Mouse (Mus musculus): ENCODE results near the gene Nectin2. TPM values are rescaled to one million over a fixed set of nuclear protein-coding genes. Genes with fewer than 3 reads are reported as not detected.
"Not testable (repeated sequence)": the region's sequence is repeated elsewhere in the genome, so short reads cannot be mapped to it uniquely, and the experiment has no call there.

Nectin2 gene
- polyA plus RNA-seq, 1 experiment from 2014 or later, result 106 TPM

DNA sequence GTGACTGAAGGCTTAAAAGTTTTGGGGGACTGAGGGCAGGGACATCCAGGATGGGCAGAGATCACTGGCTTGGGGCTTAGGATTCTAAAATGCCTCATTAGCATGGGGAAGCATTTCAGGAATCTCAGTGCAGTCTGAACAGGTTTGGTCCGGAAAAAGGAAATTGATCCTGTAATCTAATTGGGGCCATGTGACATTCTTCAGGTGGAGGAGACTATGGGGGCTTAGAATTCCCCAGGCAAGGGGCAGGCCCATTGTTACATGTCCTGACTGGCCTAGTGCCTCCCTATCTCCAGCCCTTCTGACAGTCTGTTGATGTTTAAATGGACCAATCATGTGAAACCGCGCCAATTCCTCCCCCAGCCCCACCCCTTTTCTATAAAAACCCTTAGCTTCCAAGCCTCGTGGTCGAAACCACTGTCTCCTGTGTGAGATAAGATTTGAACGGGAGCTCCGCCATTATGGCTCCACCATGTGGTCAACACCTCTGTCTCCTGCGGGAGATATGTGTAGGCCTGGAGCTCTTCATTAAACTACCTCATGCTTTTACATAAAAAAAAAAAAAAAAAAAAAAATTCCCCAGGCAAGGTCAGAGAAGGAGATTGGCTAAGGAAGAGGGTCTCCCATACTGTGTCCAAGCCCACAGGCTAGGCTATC, 63.2 kb downstream of the Nectin2 start:
- not testable (repeated sequence) for H3K36me3 ChIP-seq (ENCODE audit: control insufficient read depth, insufficient read depth, low read length); H3K4me2 ChIP-seq (replicated peaks; ENCODE audit: low read depth, low read length)

DNA sequence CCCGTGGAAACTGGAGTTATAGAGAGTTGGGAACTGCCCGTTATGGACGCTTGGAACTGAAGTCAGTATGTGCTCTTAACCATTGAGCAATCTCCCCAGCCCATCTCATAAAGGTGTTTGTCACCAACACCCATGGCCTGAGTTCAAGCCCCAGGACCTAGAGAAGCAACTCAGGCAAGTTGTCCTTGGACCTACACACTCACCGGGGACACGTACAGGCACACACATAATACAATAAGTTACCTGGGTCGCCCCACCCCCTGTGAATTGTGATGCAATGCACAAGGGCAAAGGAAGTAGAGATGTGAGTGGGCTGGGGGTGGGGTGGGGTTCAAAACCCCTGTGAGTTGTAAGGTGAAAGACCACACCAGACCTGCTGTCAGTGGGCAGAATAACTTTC, 63.8 kb downstream of the Nectin2 start:
- no peaks in the 10 kb centered on the region for H3K36me3 ChIP-seq (ENCODE audit: control insufficient read depth, insufficient read depth, low read length)
- WGBS, result 82% methylated on average over 6 of the region's 6 CpGs

More for the DNA sequence above, 63.2 kb downstream of the Nectin2 start:
- not testable (repeated sequence) for H3K27ac ChIP-seq (ENCODE audit: low read length); H3K9me3 ChIP-seq (ENCODE audit: control insufficient read depth, low read depth, low read length); H3K4me1 ChIP-seq (ENCODE audit: control insufficient read depth, insufficient read depth, low read length); ATAC-seq (ENCODE audit: insufficient number of reproducible peaks, insufficient read depth, low FRiP score, low read depth); H3K27me3 ChIP-seq (ENCODE audit: control insufficient read depth, insufficient read depth, low read length); H3K4me3 ChIP-seq (ENCODE audit: low read depth, low read length); H3K9ac ChIP-seq (replicated peaks; ENCODE audit: low read depth, low read length)
- 66% methylated on average over 8 of the region's 8 CpGs for WGBS

DNA sequence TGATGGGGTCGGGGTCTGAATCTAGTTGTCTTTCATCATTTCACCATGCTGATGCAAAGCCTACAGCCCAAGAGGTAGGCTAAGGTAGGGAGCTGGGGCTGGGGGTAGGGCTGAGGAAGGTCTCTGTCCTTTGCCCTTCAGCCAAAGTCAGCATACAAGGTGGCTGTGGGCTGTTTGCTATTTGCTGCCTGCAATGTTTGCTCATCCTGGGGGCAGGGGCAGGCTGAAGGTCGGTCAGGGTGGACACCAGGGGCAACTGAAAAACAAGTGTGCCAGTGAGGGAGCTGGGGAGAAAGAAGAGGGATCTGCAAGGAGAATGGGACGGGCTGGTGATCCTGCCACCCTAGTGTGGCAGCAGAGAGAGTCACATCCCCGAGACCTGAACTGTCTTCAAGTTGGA, 64.9 kb downstream of the Nectin2 start:
- Histone ChIP-seq H3K36me3 (ENCODE audit: control insufficient read depth, insufficient read depth, low read length) (no peaks in the 10 kb centered on the region), H3K27ac (ENCODE audit: low read length) (no peak overlapping the region), H3K4me2 (replicated peaks; ENCODE audit: low read depth, low read length) (no peak overlapping the region), H3K4me3 (ENCODE audit: low read depth, low read length) (no peak overlapping the region), H3K27me3 (ENCODE audit: control insufficient read depth, insufficient read depth, low read length) (no peaks in the 10 kb centered on the region), H3K4me1 (ENCODE audit: control insufficient read depth, insufficient read depth, low read length) (no peaks in the 10 kb centered on the region), H3K9ac (replicated peaks; ENCODE audit: low read depth, low read length) (no peak overlapping the region), H3K9me3 (ENCODE audit: control insufficient read depth, low read depth, low read length) (no peaks in the 10 kb centered on the region)
- no peak for ATAC-seq (ENCODE audit: insufficient number of reproducible peaks, insufficient read depth, low FRiP score, low read depth)
- WGBS, result 45% methylated on average over 4 of the region's 4 CpGs

More for the DNA sequence above, 63.8 kb downstream of the Nectin2 start:
- Histone ChIP-seq H3K27me3 (ENCODE audit: control insufficient read depth, insufficient read depth, low read length) (no peaks in the 10 kb centered on the region), H3K9ac (replicated peaks; ENCODE audit: low read depth, low read length) (no peak overlapping the region), H3K4me1 (ENCODE audit: control insufficient read depth, insufficient read depth, low read length) (no peaks in the 10 kb centered on the region), H3K9me3 (ENCODE audit: control insufficient read depth, low read depth, low read length) (no peaks in the 10 kb centered on the region), H3K4me2 (replicated peaks; ENCODE audit: low read depth, low read length) (no peak overlapping the region), H3K27ac (ENCODE audit: low read length) (no peak overlapping the region), H3K4me3 (ENCODE audit: low read depth, low read length) (no peak overlapping the region)
- no peak for ATAC-seq (ENCODE audit: insufficient number of reproducible peaks, insufficient read depth, low FRiP score, low read depth)

GRCm38 (mm10) chr7:19683771-19684201, 66.5 kb downstream of the Nectin2 start:
- Histone ChIP-seq H3K27ac (ENCODE audit: low read length) (no peak overlapping the region), H3K4me3 (ENCODE audit: low read depth, low read length) (no peak overlapping the region), H3K9ac (replicated peaks; ENCODE audit: low read depth, low read length) (no peak overlapping the region), H3K4me2 (replicated peaks; ENCODE audit: low read depth, low read length) (no peak overlapping the region), H3K27me3 (ENCODE audit: control insufficient read depth, insufficient read depth, low read length) (no peaks in the 10 kb centered on the region), H3K4me1 (ENCODE audit: control insufficient read depth, insufficient read depth, low read length) (no peaks in the 10 kb centered on the region), H3K9me3 (ENCODE audit: control insufficient read depth, low read depth, low read length) (no peaks in the 10 kb centered on the region), H3K36me3 (ENCODE audit: control insufficient read depth, insufficient read depth, low read length) (no peaks in the 10 kb centered on the region)
- no peak for ATAC-seq (ENCODE audit: insufficient number of reproducible peaks, insufficient read depth, low FRiP score, low read depth)
- 88% methylated on average over 6 of the region's 6 CpGs for WGBS

GRCm38 (mm10) chr7:19682979-19683378, 67.3 kb downstream of the Nectin2 start:
- H3K9ac ChIP-seq (replicated peaks; ENCODE audit: low read depth, low read length), result no peak overlapping the region
- 75% methylated on average over 3 of the region's 3 CpGs for WGBS
- H3K36me3 ChIP-seq (ENCODE audit: control insufficient read depth, insufficient read depth, low read length), result no peaks in the 10 kb centered on the region
- H3K4me3 ChIP-seq (ENCODE audit: low read depth, low read length), result no peak overlapping the region
- ATAC-seq (ENCODE audit: insufficient number of reproducible peaks, insufficient read depth, low FRiP score, low read depth), result no peak
- no peaks in the 10 kb centered on the region for H3K27me3 ChIP-seq (ENCODE audit: control insufficient read depth, insufficient read depth, low read length)
- no peaks in the 10 kb centered on the region for H3K9me3 ChIP-seq (ENCODE audit: control insufficient read depth, low read depth, low read length)
- H3K4me2 ChIP-seq (replicated peaks; ENCODE audit: low read depth, low read length), result no peak overlapping the region
- no peak overlapping the region for H3K27ac ChIP-seq (ENCODE audit: low read length)
- H3K4me1 ChIP-seq (ENCODE audit: control insufficient read depth, insufficient read depth, low read length), result no peaks in the 10 kb centered on the region

GRCm38 (mm10) chr7:19681202-19681694, 69.0 kb downstream of the Nectin2 start, which contains the start of the genes Gm44805 and Apoc4:
TSS of gene Gm44805 (minus strand) at chr7:19681423.
TSS of gene Apoc4 (minus strand) at chr7:19681479.
- Histone ChIP-seq H3K36me3 (ENCODE audit: control insufficient read depth, insufficient read depth, low read length) (no peaks in the 10 kb centered on the region), H3K27ac (ENCODE audit: low read length) (no peak within 1 kb of the TSS), H3K9me3 (ENCODE audit: control insufficient read depth, low read depth, low read length) (no peaks in the 10 kb centered on the region), H3K4me3 (ENCODE audit: low read depth, low read length) (no peak within 1 kb of the TSS), H3K27me3 (ENCODE audit: control insufficient read depth, insufficient read depth, low read length) (no peaks in the 10 kb centered on the region), H3K4me2 (replicated peaks; ENCODE audit: low read depth, low read length) (no peak within 1 kb of the TSS), H3K9ac (replicated peaks; ENCODE audit: low read depth, low read length) (no peak within 1 kb of the TSS), H3K4me1 (ENCODE audit: control insufficient read depth, insufficient read depth, low read length) (no peaks in the 10 kb centered on the region)
- no peak for ATAC-seq (ENCODE audit: insufficient number of reproducible peaks, insufficient read depth, low FRiP score, low read depth)
- WGBS, result 60% methylated on average over 8 of the region's 8 CpGs

GRCm38 (mm10) chr7:19680702-19681101, 69.6 kb downstream of the Nectin2 start:
- H3K4me1 ChIP-seq (ENCODE audit: control insufficient read depth, insufficient read depth, low read length), result no peaks in the 10 kb centered on the region

DNA sequence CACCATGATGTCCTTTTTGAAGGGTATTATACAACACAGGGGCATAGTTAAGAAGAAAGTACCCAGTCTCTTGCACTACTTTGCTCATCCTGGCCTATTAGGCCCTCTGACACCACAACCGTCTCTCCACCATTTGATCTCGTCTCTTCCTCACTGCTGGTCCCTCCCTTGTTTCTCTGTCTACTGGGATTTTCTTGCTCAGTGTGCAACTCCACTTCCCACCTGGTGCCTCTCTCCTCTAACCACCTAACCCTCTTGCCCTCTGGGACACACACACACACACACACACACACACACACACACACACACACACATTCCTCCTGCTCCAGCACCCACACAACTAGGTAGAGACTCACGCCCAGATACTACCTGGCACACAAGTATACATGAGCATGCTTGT, 71.4 kb downstream of the Nectin2 start:
- Histone ChIP-seq H3K4me1 (ENCODE audit: control insufficient read depth, insufficient read depth, low read length) (no peaks in the 10 kb centered on the region), H3K9ac (replicated peaks; ENCODE audit: low read depth, low read length) (no peak overlapping the region), H3K27ac (ENCODE audit: low read length) (no peak overlapping the region), H3K27me3 (ENCODE audit: control insufficient read depth, insufficient read depth, low read length) (no peaks in the 10 kb centered on the region), H3K9me3 (ENCODE audit: control insufficient read depth, low read depth, low read length) (no peaks in the 10 kb centered on the region), H3K4me3 (ENCODE audit: low read depth, low read length) (no peak overlapping the region), H3K4me2 (replicated peaks; ENCODE audit: low read depth, low read length) (no peak overlapping the region), H3K36me3 (ENCODE audit: control insufficient read depth, insufficient read depth, low read length) (no peaks in the 10 kb centered on the region)
- 84% methylated on average over 3 of the region's 3 CpGs for WGBS
- no peak for ATAC-seq (ENCODE audit: insufficient number of reproducible peaks, insufficient read depth, low FRiP score, low read depth)

More at GRCm38 (mm10) chr7:19680702-19681101, 69.6 kb downstream of the Nectin2 start:
- no peaks in the 10 kb centered on the region for H3K27me3 ChIP-seq (ENCODE audit: control insufficient read depth, insufficient read depth, low read length)
- 76% methylated on average over 2 of the region's 2 CpGs for WGBS
- H3K9me3 ChIP-seq (ENCODE audit: control insufficient read depth, low read depth, low read length), result no peaks in the 10 kb centered on the region
- no peak overlapping the region for H3K4me2 ChIP-seq (replicated peaks; ENCODE audit: low read depth, low read length)
- ATAC-seq (ENCODE audit: insufficient number of reproducible peaks, insufficient read depth, low FRiP score, low read depth), result no peak
- no peak overlapping the region for H3K9ac ChIP-seq (replicated peaks; ENCODE audit: low read depth, low read length)
- H3K4me3 ChIP-seq (ENCODE audit: low read depth, low read length), result no peak overlapping the region
- no peaks in the 10 kb centered on the region for H3K36me3 ChIP-seq (ENCODE audit: control insufficient read depth, insufficient read depth, low read length)
- H3K27ac ChIP-seq (ENCODE audit: low read length), result no peak overlapping the region

- ATAC-seq (ENCODE audit: insufficient number of reproducible peaks, insufficient read depth, low FRiP score, low read depth), result no peak
- 61% methylated on average over 8 of the region's 8 CpGs for WGBS
These were observed 72.4 kb downstream of the Nectin2 start, which contains the start of gene Apoc2 for GRCm38 (mm10) chr7:19677872-19678271. TSS of gene Apoc2 (minus strand) at chr7:19677941.

More at GRCm38 (mm10) chr7:19677872-19678271, 72.4 kb downstream of the Nectin2 start, which contains the start of gene Apoc2:
- Histone ChIP-seq H3K4me2 (replicated peaks; ENCODE audit: low read depth, low read length) (no peak within 1 kb of the TSS), H3K27ac (ENCODE audit: low read length) (no peak within 1 kb of the TSS), H3K9me3 (ENCODE audit: control insufficient read depth, low read depth, low read length) (no peaks in the 10 kb centered on the region), H3K27me3 (ENCODE audit: control insufficient read depth, insufficient read depth, low read length) (no peaks in the 10 kb centered on the region), H3K4me3 (ENCODE audit: low read depth, low read length) (no peak within 1 kb of the TSS), H3K4me1 (ENCODE audit: control insufficient read depth, insufficient read depth, low read length) (no peaks in the 10 kb centered on the region), H3K9ac (replicated peaks; ENCODE audit: low read depth, low read length) (no peak within 1 kb of the TSS; the same call in 1 of the 2 replicates), H3K36me3 (ENCODE audit: control insufficient read depth, insufficient read depth, low read length) (no peaks in the 10 kb centered on the region)

All from stomach, embryonic 14.5 days (tissue).